Mouse (Mus musculus) G1E (cell line): ENCODE data around the gene Sorl1. TPM values are rescaled to one million over a fixed set of nuclear protein-coding genes. Genes with fewer than 3 reads are reported as not detected.

ENCODE experiments used
- ATAC-seq: 2 replicates; pipeline ENCODE4 v1.8.0; 2016; ENCODE audit warnings: mild to moderate bottlenecking; ENCODE audit not compliant: insufficient number of reproducible peaks, poor library complexity, low FRiP score, severe bottlenecking; ENCODE audit errors: extremely low read depth
- DNase-seq: peaks from one replicate; pipeline ENCODE4 v3.0.0; 2012; ENCODE audit warnings: low spot score
- H3K27me3 ChIP-seq: 2 replicates; pipeline ENCODE4 v1.6.1; 2012; ENCODE audit warnings: mild to moderate bottlenecking, low read length, inconsistent platforms; ENCODE audit not compliant: insufficient read depth
- H3K36me3 ChIP-seq: replicated peaks from 2 replicates; pipeline ENCODE3; 2012; ENCODE audit warnings: mild to moderate bottlenecking, inconsistent platforms
- H3K4me1 ChIP-seq: 2 replicates; pipeline ENCODE4 v1.6.1; 2012; ENCODE audit warnings: low read depth, low read length, inconsistent platforms, mixed read lengths; ENCODE audit not compliant: insufficient read depth
- H3K4me3 ChIP-seq: 2 replicates; pipeline ENCODE4 v1.5.1; 2012; ENCODE audit warnings: low read depth, mild to moderate bottlenecking, inconsistent platforms, low read length, moderate library complexity, mixed read lengths
- H3K9me3 ChIP-seq: replicated peaks from 2 replicates; pipeline ENCODE4 v1.6.1; 2012; ENCODE audit warnings: inconsistent platforms
- CTCF ChIP-seq: IDR thresholded peaks from 2 replicates; pipeline ENCODE4 v1.5.1; 2012; ENCODE audit warnings: low read depth, low read length, inconsistent platforms, mixed read lengths
- GATA1 ChIP-seq: IDR thresholded peaks from 2 replicates; pipeline ENCODE4 v1.6.1; 2012; ENCODE audit warnings: borderline replicate concordance, low read length, inconsistent platforms, mixed read lengths
- GATA2 ChIP-seq: IDR thresholded peaks from 2 replicates; pipeline ENCODE4 v1.6.1; 2012; ENCODE audit warnings: low read depth, low read length, inconsistent platforms, borderline replicate concordance
- POLR2AphosphoS5 ChIP-seq: IDR thresholded peaks from 2 replicates; pipeline ENCODE4 v1.6.1; 2012; ENCODE audit warnings: low read depth, low read length, inconsistent platforms; ENCODE audit not compliant: insufficient replicate concordance
- TAL1 ChIP-seq: conservative IDR thresholded peaks from 2 replicates; pipeline ENCODE4 v1.6.1; 2012; ENCODE audit warnings: low read depth, low read length, inconsistent platforms, mixed read lengths
- polyA plus RNA-seq: library from polyadenylated mRNA; stranded (reverse); fragments of >175 nt; gene quantifications from 2 replicates; pipeline ENCODE4 v1.2.3, GENCODE M21; 2012
- total RNA-seq, 2 experiments: library from RNA; stranded (forward) in 1 of 2; stranded (reverse) in 1 of 2; fragments of 200-1000 nt in 1 of 2; fragments of >200 nt in 1 of 2; fragmentation: Nextera tagmentation in 1 of 2; gene quantifications; 2 replicates each; pipeline ENCODE4 v1.2.3; 2014 to 2017

Gene Sorl1
- total and polyA plus RNA-seq, 3 experiments: under 0.01 to 0.05 TPM; not detected in 1

DNA sequence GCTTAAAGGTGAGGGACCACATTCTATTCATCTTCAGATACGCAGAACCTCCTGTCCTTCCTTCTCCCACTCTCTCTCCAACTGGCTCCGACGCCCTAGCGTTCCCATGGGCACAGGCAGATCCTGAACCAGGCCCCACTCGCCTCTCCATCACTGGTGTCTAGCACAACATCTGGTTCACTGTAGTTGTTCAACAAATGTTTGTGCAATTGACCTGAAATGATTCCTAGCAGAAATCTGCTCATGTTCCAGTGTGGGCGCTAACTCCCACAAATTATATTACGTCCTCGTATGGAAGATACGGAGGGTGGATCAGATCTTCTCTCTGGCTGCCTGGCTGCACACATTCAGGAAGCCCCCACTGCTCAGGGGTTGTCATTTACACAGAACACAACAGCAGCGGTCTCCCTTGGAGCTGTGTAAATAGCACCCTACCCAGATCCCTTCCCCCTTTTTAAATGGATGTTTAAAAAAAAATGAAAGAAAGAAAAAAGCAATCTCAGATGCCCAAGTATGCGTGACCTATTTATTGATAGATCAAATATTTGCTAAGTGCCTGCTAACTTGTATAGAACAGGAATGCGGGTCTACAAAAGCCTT is 70.4 kb downstream of the Sorl1 start:
- Histone ChIP-seq H3K36me3 (no peaks in the 10 kb centered on the region), H3K27me3 (no peaks in the 10 kb centered on the region), H3K9me3 (peaks cover 9% of the 10 kb centered on the region), H3K4me1 (no peaks in the 10 kb centered on the region), H3K4me3 (no peak overlapping the region)
- ATAC-seq (no peak), DNase-seq (no peak)
- TF ChIP-seq TAL1 (no peak), POLR2AphosphoS5 (no peak), GATA2 (no peak), CTCF (no peak), GATA1 (no peak)

DNA sequence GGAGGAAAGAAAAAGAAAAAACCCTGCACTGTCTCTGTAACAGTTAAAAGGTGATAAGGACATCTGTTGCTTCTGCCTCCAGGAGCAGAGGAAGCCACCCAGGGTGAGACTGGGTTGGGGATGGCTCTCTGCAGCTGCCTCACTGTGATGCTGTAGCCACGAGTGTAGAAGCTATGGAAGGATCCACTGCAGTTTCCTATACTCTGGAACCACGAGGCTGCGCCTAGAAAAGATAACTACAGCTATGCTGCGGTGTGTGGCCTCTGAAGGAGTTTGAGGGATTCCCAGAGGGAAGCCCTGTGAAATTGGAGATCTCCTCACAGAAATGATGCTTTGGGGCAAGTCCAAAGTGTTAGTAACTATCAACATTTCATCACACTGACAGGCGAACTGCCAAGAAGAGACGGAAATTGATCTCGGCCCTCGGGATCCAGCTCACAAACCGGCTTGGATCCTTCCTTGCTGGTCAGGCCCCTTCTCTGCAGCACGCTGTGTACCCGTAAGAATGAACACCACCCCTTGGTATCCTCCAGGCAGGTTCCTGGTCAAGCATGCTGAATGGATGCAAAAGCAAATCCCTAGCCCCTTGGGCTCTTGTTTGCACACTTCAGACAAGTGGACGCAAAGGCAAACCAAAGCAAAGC is 71.3 kb downstream of the Sorl1 start:
- Histone ChIP-seq H3K9me3 (peaks cover 9% of the 10 kb centered on the region), H3K4me1 (no peaks in the 10 kb centered on the region), H3K27me3 (no peaks in the 10 kb centered on the region), H3K4me3 (no peak overlapping the region), H3K36me3 (no peaks in the 10 kb centered on the region)
- ATAC-seq: no peak
- DNase-seq: no peak
- TF ChIP-seq GATA2 (no peak), POLR2AphosphoS5 (no peak), TAL1 (no peak), GATA1 (no peak), CTCF (no peak)

DNA sequence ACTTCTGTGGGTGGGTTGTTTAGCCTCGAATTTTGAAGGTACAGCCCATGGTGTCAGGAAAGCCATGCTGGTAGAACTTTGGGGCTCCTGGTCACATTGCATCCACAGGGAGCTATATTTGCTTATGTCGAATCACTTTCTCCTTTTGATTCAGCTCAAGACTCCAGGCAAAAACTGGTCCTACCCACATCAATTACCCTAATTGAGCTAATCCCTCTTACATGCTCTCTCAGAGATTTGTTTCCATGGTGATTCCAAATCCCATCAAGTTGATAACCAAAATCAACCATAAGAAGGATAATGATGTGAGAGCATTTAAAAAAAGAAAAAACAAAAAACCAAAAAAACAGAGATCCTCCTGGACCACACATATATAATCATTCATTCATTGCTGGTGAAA is 75.6 kb downstream of the Sorl1 start:
- DNase-seq (no peak), ATAC-seq (no peak)
- TF ChIP-seq GATA1: no peak
- Histone ChIP-seq H3K4me3 (no peak overlapping the region), H3K9me3 (peaks cover 5% of the 10 kb centered on the region; the same call in 1 of the 2 replicates), H3K27me3 (no peaks in the 10 kb centered on the region), H3K4me1 (no peaks in the 10 kb centered on the region), H3K36me3 (no peaks in the 10 kb centered on the region)

DNA sequence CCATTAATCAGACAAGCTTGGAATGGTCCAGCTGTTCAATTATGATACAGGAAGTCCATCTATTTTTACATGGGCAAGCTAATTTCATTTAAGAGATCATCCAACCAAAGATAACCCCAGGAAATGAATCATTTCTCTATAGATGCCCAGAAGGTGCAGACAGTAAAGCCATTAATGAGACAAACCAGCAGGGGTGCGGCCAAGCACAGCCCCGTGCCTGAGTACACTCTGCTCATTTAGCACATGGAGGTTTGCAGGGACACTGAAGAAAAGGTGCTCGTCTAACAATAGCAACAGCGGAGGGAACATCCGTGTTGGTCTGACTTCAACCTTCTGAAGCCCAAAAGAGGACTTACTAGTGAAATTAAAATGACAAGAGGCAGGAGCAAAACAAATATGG is 76.3 kb downstream of the Sorl1 start:
- Histone ChIP-seq H3K4me1 (no peaks in the 10 kb centered on the region), H3K36me3 (no peaks in the 10 kb centered on the region), H3K27me3 (no peaks in the 10 kb centered on the region), H3K9me3 (peaks cover 5% of the 10 kb centered on the region; the same call in 1 of the 2 replicates), H3K4me3 (no peak overlapping the region)
- DNase-seq: no peak
- ATAC-seq: no peak
- TF ChIP-seq CTCF (no peak), GATA2 (no peak), POLR2AphosphoS5 (no peak), TAL1 (no peak), GATA1 (no peak)

DNA sequence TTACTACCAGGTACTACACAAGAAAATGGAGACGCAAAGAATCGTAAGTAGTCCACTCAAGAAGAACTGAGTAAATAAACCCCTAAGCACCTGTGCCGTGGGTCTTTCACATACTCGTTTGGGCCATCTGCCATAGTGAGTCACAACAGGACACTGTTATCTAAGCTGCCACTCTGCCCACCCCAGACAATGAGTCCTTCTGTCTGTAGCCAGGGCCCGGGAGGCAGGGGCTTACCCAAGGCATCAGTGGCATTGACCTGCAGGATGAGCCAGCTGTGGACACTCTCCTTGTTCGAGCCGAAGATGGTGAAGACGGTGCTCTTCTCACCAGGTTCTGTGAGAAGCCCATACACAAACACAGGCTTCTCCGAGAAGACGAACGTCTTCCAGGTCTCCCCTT is 77.8 kb downstream of the Sorl1 start:
- no peak for DNase-seq
- no peak overlapping the region for H3K4me3 ChIP-seq
- ATAC-seq: no peak
- peaks cover 5% of the 10 kb centered on the region; the same call in 1 of the 2 replicates for H3K9me3 ChIP-seq
- TF ChIP-seq POLR2AphosphoS5 (no peak), CTCF (no peak), GATA2 (no peak)
- H3K4me1 ChIP-seq: no peaks in the 10 kb centered on the region
- no peaks in the 10 kb centered on the region for H3K27me3 ChIP-seq
- no peaks in the 10 kb centered on the region for H3K36me3 ChIP-seq

DNA sequence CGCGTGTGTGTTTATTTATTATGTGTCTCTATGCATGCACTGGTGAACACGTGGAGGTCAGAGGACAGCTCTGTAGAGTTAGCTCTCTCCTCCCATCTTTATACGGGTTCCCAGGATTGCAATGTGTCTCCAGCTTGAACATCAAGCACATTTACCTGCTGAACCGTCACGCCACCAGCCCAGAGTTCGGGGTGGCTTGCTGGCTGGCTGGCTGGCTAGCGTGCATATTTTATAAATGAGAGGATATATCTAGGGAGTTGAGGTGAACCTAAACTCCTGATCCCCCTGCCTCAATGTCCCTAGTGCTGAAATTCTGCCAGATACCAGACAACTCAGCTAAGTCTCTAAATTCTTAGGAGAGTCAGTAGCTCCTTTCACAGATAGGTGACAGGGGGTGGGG is 79.4 kb downstream of the Sorl1 start:
- Histone ChIP-seq H3K36me3 (no peaks in the 10 kb centered on the region), H3K4me3 (no peak overlapping the region), H3K4me1 (no peaks in the 10 kb centered on the region), H3K27me3 (no peaks in the 10 kb centered on the region), H3K9me3 (peaks cover 5% of the 10 kb centered on the region; the same call in 1 of the 2 replicates)
- DNase-seq: no peak
- no peak for ATAC-seq
- no peak for TF ChIP-seq CTCF
- TF ChIP-seq GATA2: no peak
- no peak for TF ChIP-seq TAL1
- no peak for TF ChIP-seq POLR2AphosphoS5
- TF ChIP-seq GATA1: no peak

DNA sequence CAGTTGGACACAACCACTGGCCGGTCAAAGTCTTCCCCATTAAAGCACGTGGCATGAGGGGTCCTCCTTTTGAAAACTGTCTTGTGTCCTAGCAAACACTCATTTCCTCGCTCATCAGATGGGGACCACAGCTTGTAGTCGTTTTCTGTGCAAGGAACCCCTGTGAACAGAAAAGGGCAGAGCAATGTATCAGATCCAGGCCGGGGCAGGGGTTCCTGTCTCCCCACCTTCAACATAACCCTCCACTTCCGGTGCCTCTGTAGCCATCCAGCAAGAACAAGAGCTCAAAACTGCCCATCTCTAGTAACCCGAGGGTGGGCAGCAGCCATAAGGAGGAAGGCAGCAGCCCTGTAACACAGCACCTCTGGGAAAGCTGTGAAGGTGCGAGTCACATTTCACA is 80.2 kb downstream of the Sorl1 start:
- ATAC-seq (no peak), DNase-seq (no peak)
- Histone ChIP-seq H3K36me3 (no peaks in the 10 kb centered on the region), H3K4me3 (no peak overlapping the region), H3K27me3 (no peaks in the 10 kb centered on the region), H3K9me3 (peaks cover 5% of the 10 kb centered on the region; the same call in 1 of the 2 replicates), H3K4me1 (no peaks in the 10 kb centered on the region)
- TF ChIP-seq CTCF (no peak), TAL1 (no peak), GATA2 (no peak), POLR2AphosphoS5 (no peak), GATA1 (no peak)
